Mouse (Mus musculus): ENCODE results near the gene Gas2. TPM values are rescaled to one million over a fixed set of nuclear protein-coding genes. Genes with fewer than 3 reads are reported as not detected.
A peak's percentile ranks its signal among the peaks of the same experiment; 100 is the strongest.

Gene Gas2
- polyA plus RNA-seq, 1 experiment from 2014 or later: 15.8 TPM

- no peak overlapping the region for H3K4me3 ChIP-seq (replicated peaks; ENCODE audit: low read length)
- no peak overlapping the region for H3K9ac ChIP-seq (replicated peaks; ENCODE audit: low read depth, low read length)
- H3K36me3 ChIP-seq (ENCODE audit: control insufficient read depth, insufficient read depth): no peaks in the 10 kb centered on the region
- peaks cover 8% of the 10 kb centered on the region for H3K4me1 ChIP-seq (replicated peaks; ENCODE audit: control insufficient read depth, insufficient read depth, low read length)
- 32% methylated on average over 6 of the region's 6 CpGs for WGBS
- no peaks in the 10 kb centered on the region for H3K9me3 ChIP-seq (ENCODE audit: control insufficient read depth, low read length)
- peak; percentile 45; the same call in 1 of the 2 replicates for ATAC-seq
- no peaks in the 10 kb centered on the region for H3K27me3 ChIP-seq (replicated peaks; ENCODE audit: control insufficient read depth, insufficient read depth, low read length)
- H3K4me2 ChIP-seq (ENCODE audit: low read length): no peak overlapping the region
- no peak overlapping the region for H3K27ac ChIP-seq (ENCODE audit: low read length)
Measured at GRCm38 (mm10) chr7:51975181-51975580, 113.4 kb downstream of the Gas2 start.

- Histone ChIP-seq H3K4me1 (replicated peaks; ENCODE audit: control insufficient read depth, insufficient read depth, low read length) (peaks cover 5% of the 10 kb centered on the region), H3K27me3 (replicated peaks; ENCODE audit: control insufficient read depth, insufficient read depth, low read length) (no peaks in the 10 kb centered on the region), H3K9me3 (ENCODE audit: control insufficient read depth, low read length) (no peaks in the 10 kb centered on the region), H3K4me2 (ENCODE audit: low read length) (no peak overlapping the region), H3K36me3 (ENCODE audit: control insufficient read depth, insufficient read depth) (no peaks in the 10 kb centered on the region), H3K4me3 (replicated peaks; ENCODE audit: low read length) (no peak overlapping the region), H3K9ac (replicated peaks; ENCODE audit: low read depth, low read length) (no peak overlapping the region), H3K27ac (ENCODE audit: low read length) (no peak overlapping the region)
- no peak for ATAC-seq
- WGBS: 40% methylated on average over 5 of the region's 5 CpGs
Measured at GRCm38 (mm10) chr7:51979271-51979670, 117.5 kb downstream of the Gas2 start.

- Histone ChIP-seq H3K36me3 (ENCODE audit: control insufficient read depth, insufficient read depth) (no peaks in the 10 kb centered on the region), H3K4me3 (replicated peaks; ENCODE audit: low read length) (no peak overlapping the region), H3K4me1 (replicated peaks; ENCODE audit: control insufficient read depth, insufficient read depth, low read length) (no peaks in the 10 kb centered on the region), H3K9ac (replicated peaks; ENCODE audit: low read depth, low read length) (no peak overlapping the region), H3K9me3 (ENCODE audit: control insufficient read depth, low read length) (no peaks in the 10 kb centered on the region), H3K4me2 (ENCODE audit: low read length) (no peak overlapping the region), H3K27me3 (replicated peaks; ENCODE audit: control insufficient read depth, insufficient read depth, low read length) (no peaks in the 10 kb centered on the region), H3K27ac (ENCODE audit: low read length) (no peak overlapping the region)
- WGBS: 43% methylated on average over 1 of the region's 1 CpGs
- ATAC-seq: no peak
Measured at GRCm38 (mm10) chr7:51982303-51982702, 120.5 kb downstream of the Gas2 start.

- no peak for ATAC-seq
- H3K36me3 ChIP-seq (ENCODE audit: control insufficient read depth, insufficient read depth): no peaks in the 10 kb centered on the region
- 82% methylated on average over 6 of the region's 6 CpGs for WGBS
Measured at GRCm38 (mm10) chr7:51985763-51986162, 123.9 kb downstream of the Gas2 start.

GRCm38 (mm10) chr7:51986909-51987308, 125.1 kb downstream of the Gas2 start:
- ATAC-seq: no peak
- H3K4me1 ChIP-seq (replicated peaks; ENCODE audit: control insufficient read depth, insufficient read depth, low read length): no peaks in the 10 kb centered on the region
- no peaks in the 10 kb centered on the region for H3K9me3 ChIP-seq (ENCODE audit: control insufficient read depth, low read length)
- H3K36me3 ChIP-seq (ENCODE audit: control insufficient read depth, insufficient read depth): no peaks in the 10 kb centered on the region
- no peak overlapping the region for H3K9ac ChIP-seq (replicated peaks; ENCODE audit: low read depth, low read length)
- 68% methylated on average over 6 of the region's 6 CpGs for WGBS
- H3K27ac ChIP-seq (ENCODE audit: low read length): no peak overlapping the region
- no peak overlapping the region for H3K4me2 ChIP-seq (ENCODE audit: low read length)
- H3K27me3 ChIP-seq (replicated peaks; ENCODE audit: control insufficient read depth, insufficient read depth, low read length): no peaks in the 10 kb centered on the region
- H3K4me3 ChIP-seq (replicated peaks; ENCODE audit: low read length): no peak overlapping the region

More at GRCm38 (mm10) chr7:51985763-51986162, 123.9 kb downstream of the Gas2 start:
- Histone ChIP-seq H3K9me3 (ENCODE audit: control insufficient read depth, low read length) (no peaks in the 10 kb centered on the region), H3K9ac (replicated peaks; ENCODE audit: low read depth, low read length) (no peak overlapping the region), H3K27ac (ENCODE audit: low read length) (no peak overlapping the region), H3K4me1 (replicated peaks; ENCODE audit: control insufficient read depth, insufficient read depth, low read length) (no peaks in the 10 kb centered on the region), H3K27me3 (replicated peaks; ENCODE audit: control insufficient read depth, insufficient read depth, low read length) (no peaks in the 10 kb centered on the region), H3K4me2 (ENCODE audit: low read length) (no peak overlapping the region), H3K4me3 (replicated peaks; ENCODE audit: low read length) (no peak overlapping the region)

GRCm38 (mm10) chr7:51991020-51991419, 129.2 kb downstream of the Gas2 start:
- ATAC-seq: no peak
- WGBS: 84% methylated on average over 3 of the region's 3 CpGs
- Histone ChIP-seq H3K9ac (replicated peaks; ENCODE audit: low read depth, low read length) (no peak overlapping the region), H3K9me3 (ENCODE audit: control insufficient read depth, low read length) (no peaks in the 10 kb centered on the region), H3K27me3 (replicated peaks; ENCODE audit: control insufficient read depth, insufficient read depth, low read length) (no peaks in the 10 kb centered on the region), H3K4me3 (replicated peaks; ENCODE audit: low read length) (no peak overlapping the region), H3K4me2 (ENCODE audit: low read length) (no peak overlapping the region), H3K36me3 (ENCODE audit: control insufficient read depth, insufficient read depth) (no peaks in the 10 kb centered on the region), H3K27ac (ENCODE audit: low read length) (no peak overlapping the region), H3K4me1 (replicated peaks; ENCODE audit: control insufficient read depth, insufficient read depth, low read length) (no peaks in the 10 kb centered on the region)

- Histone ChIP-seq H3K27me3 (replicated peaks; ENCODE audit: control insufficient read depth, insufficient read depth, low read length) (no peaks in the 10 kb centered on the region), H3K4me2 (ENCODE audit: low read length) (peak within 1 kb of the TSS; percentile 72), H3K9ac (replicated peaks; ENCODE audit: low read depth, low read length) (peak within 1 kb of the TSS; percentile 82), H3K36me3 (ENCODE audit: control insufficient read depth, insufficient read depth) (peaks cover 3% of the 10 kb centered on the region), H3K4me3 (replicated peaks; ENCODE audit: low read length) (peak within 1 kb of the TSS; percentile 76), H3K9me3 (ENCODE audit: control insufficient read depth, low read length) (no peaks in the 10 kb centered on the region), H3K4me1 (replicated peaks; ENCODE audit: control insufficient read depth, insufficient read depth, low read length) (peaks cover 10% of the 10 kb centered on the region), H3K27ac (ENCODE audit: low read length) (peak within 1 kb of the TSS; percentile 66)
- WGBS: 1% methylated on average over 45 of the region's 47 CpGs
- peak; percentile 97 for ATAC-seq
Measured at GRCm38 (mm10) chr7:52005511-52006295, 143.9 kb downstream of the Gas2 start, which contains the start of gene Svip. Gene Svip, minus strand, starts transcription at chr7:52006018.

- peak overlapping the region; percentile 72 for H3K4me2 ChIP-seq (ENCODE audit: low read length)
- 0% methylated on average over 9 of the region's 9 CpGs for WGBS
- peaks cover 10% of the 10 kb centered on the region for H3K4me1 ChIP-seq (replicated peaks; ENCODE audit: control insufficient read depth, insufficient read depth, low read length)
- H3K27me3 ChIP-seq (replicated peaks; ENCODE audit: control insufficient read depth, insufficient read depth, low read length): no peaks in the 10 kb centered on the region
- peak; percentile 85 for ATAC-seq
- H3K9ac ChIP-seq (replicated peaks; ENCODE audit: low read depth, low read length): no peak overlapping the region
- no peaks in the 10 kb centered on the region for H3K9me3 ChIP-seq (ENCODE audit: control insufficient read depth, low read length)
- peaks cover 3% of the 10 kb centered on the region for H3K36me3 ChIP-seq (ENCODE audit: control insufficient read depth, insufficient read depth)
- H3K4me3 ChIP-seq (replicated peaks; ENCODE audit: low read length): peak overlapping the region; percentile 76
- H3K27ac ChIP-seq (ENCODE audit: low read length): no peak overlapping the region
Measured at GRCm38 (mm10) chr7:52006296-52006630, 144.4 kb downstream of the Gas2 start.

GRCm38 (mm10) chr7:52007138-52007537, 145.3 kb downstream of the Gas2 start:
- H3K9ac ChIP-seq (replicated peaks; ENCODE audit: low read depth, low read length): no peak overlapping the region
- ATAC-seq: no peak
- 90% methylated on average over 2 of the region's 2 CpGs for WGBS
- H3K9me3 ChIP-seq (ENCODE audit: control insufficient read depth, low read length): no peaks in the 10 kb centered on the region
- H3K36me3 ChIP-seq (ENCODE audit: control insufficient read depth, insufficient read depth): peaks cover 3% of the 10 kb centered on the region
- H3K4me2 ChIP-seq (ENCODE audit: low read length): no peak overlapping the region
- no peak overlapping the region for H3K27ac ChIP-seq (ENCODE audit: low read length)
- peaks cover 10% of the 10 kb centered on the region for H3K4me1 ChIP-seq (replicated peaks; ENCODE audit: control insufficient read depth, insufficient read depth, low read length)
- no peak overlapping the region for H3K4me3 ChIP-seq (replicated peaks; ENCODE audit: low read length)
- H3K27me3 ChIP-seq (replicated peaks; ENCODE audit: control insufficient read depth, insufficient read depth, low read length): no peaks in the 10 kb centered on the region

All from forebrain, embryonic 16.5 days (tissue).